Mouse (Mus musculus): ENCODE results near the gene Tmem167.

Tmem167 gene

GRCm38 (mm10) chr13:90183536-90183935 is 94.6 kb downstream of the Tmem167 start:
- DNase-seq (ENCODE audit: low spot score) = no peak

- DNase-seq (ENCODE audit: low spot score) = no peak
Measured at GRCm38 (mm10) chr13:90186694-90187093, 97.8 kb downstream of the Tmem167 start.

GRCm38 (mm10) chr13:90188021-90188420 is 99.1 kb downstream of the Tmem167 start:
- no peak for DNase-seq (ENCODE audit: low spot score)

DNA sequence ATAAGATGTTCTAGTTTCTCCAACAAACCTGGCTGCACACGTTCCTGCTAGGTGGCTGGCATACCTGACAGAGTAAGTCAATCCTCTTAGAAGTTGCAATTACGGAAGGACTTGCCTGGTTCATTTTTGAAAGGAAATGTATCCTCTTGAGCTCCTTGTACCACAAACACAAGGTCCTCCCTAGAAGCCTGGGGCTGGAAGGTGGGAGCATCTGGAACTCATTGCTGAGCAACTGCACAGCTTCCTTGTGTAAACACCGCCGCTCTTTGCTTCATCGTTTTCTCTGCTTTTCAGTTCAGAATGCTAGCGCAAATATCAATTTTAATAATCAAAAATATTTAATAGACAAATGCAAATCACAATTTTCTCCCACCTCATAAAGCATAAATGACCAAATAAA is 102.9 kb downstream of the Tmem167 start:
- no peak for DNase-seq (ENCODE audit: low spot score)
